Comparison of ENCODE assay signal across 22 mouse cellular contexts in genomic region chr11:5430863-5431262, GRCm38 (mm10). TPM values are rescaled to one million over a fixed set of nuclear protein-coding genes. Genes with fewer than 3 reads are reported as not detected.
DNase-seq lines count a peak whose midpoint lies in the region; ATAC-seq and TF ChIP-seq lines count a peak whose summit lies in the region.
"Had no signal": no experiment of that assay in that cellular context is flagged by ENCODE, and none has a peak within 500 bp of the region (broad histone marks: within the 10 kb centered on the region; RNA-seq: fewer than 3 reads in every experiment).

No protein-coding gene starts in this region.

- H3K4me3 ChIP-seq in heart, embryonic 13.5 days: no peak overlapping the region
- no peak overlapping the region for H3K4me3 ChIP-seq in heart, postnatal 0 days (ENCODE audit: low read depth, low read length)
- no peak overlapping the region for H3K4me3 ChIP-seq in heart, embryonic 11.5 days (ENCODE audit: low read depth, low read length)
- H3K4me3 ChIP-seq: embryonic facial prominence, embryonic 10.5 days; forebrain, embryonic 13.5 days; heart, adult 2 months; hindbrain, embryonic 12.5 days had no signal

- intact Hi-C loops in heart, postnatal 25 days (cut with DNase I): no loop called here

- TF ChIP-seq CTCF in heart, postnatal 0 days (IDR thresholded peaks at IDR 0.05; ENCODE audit: low read depth): no peak

- no peak for TF ChIP-seq EP300 in heart, postnatal 0 days (IDR thresholded peaks at IDR 0.05; ENCODE audit: low read depth)

- H3K4me2 ChIP-seq in heart, embryonic 13.5 days: no peak overlapping the region
- no peak overlapping the region for H3K4me2 ChIP-seq in heart, postnatal 0 days (ENCODE audit: low read depth, low read length)
- H3K4me2 ChIP-seq in heart, embryonic 11.5 days: no peak overlapping the region
- H3K4me2 ChIP-seq: forebrain, embryonic 13.5 days; hindbrain, embryonic 12.5 days had no signal

- H3K9ac ChIP-seq in heart, embryonic 13.5 days: no peak overlapping the region
- H3K9ac ChIP-seq in heart, postnatal 0 days (replicated peaks; ENCODE audit: low read depth, low read length): no peak overlapping the region
- no peak overlapping the region for H3K9ac ChIP-seq in heart, embryonic 11.5 days (ENCODE audit: low read depth, low read length)
- H3K9ac ChIP-seq: forebrain, embryonic 13.5 days; forebrain, postnatal 0 days; hindbrain, embryonic 12.5 days had no signal

- H3K9me3 ChIP-seq in heart, embryonic 13.5 days: no peaks in the 10 kb centered on the region
- H3K9me3 ChIP-seq in heart, postnatal 0 days (replicated peaks; ENCODE audit: control insufficient read depth, low read length): no peaks in the 10 kb centered on the region
- H3K9me3 ChIP-seq in heart, embryonic 11.5 days (replicated peaks; ENCODE audit: control insufficient read depth, low read length): no peaks in the 10 kb centered on the region
- H3K9me3 ChIP-seq: embryonic facial prominence, embryonic 10.5 days; forebrain, embryonic 13.5 days; hindbrain, embryonic 12.5 days had no signal

- 25% methylated on average over 1 of the region's 1 CpGs for WGBS in heart, embryonic 13.5 days
- WGBS in heart, postnatal 0 days: 37% methylated on average over 1 of the region's 1 CpGs
- WGBS in heart, embryonic 11.5 days (ENCODE audit: insufficient replicate concordance): 37% methylated on average over 1 of the region's 1 CpGs

- peaks cover 73% of the 10 kb centered on the region for H3K4me1 ChIP-seq in heart, embryonic 13.5 days
- H3K4me1 ChIP-seq in heart, postnatal 0 days (ENCODE audit: control insufficient read depth, insufficient read depth): peaks cover 42% of the 10 kb centered on the region
- H3K4me1 ChIP-seq in heart, embryonic 11.5 days (ENCODE audit: control insufficient read depth, insufficient read depth, low read length): peaks cover 21% of the 10 kb centered on the region

- DNase-seq in heart, postnatal 25 days (ENCODE audit: low spot score): no peak
- no peak for DNase-seq in heart, postnatal 0 days (ENCODE audit: low spot score)
- DNase-seq in lung, postnatal 36 days: no peak
- DNase-seq: adrenal gland, adult 2 months; adrenal gland, postnatal 25 days; cerebellum, adult 18-20 months; cerebellum, adult 9-11 months; cerebellum, postnatal 36 days; forebrain, postnatal 0 days; gastrocnemius, postnatal 25 days; heart, adult 2 months; heart, postnatal 36 days; kidney, adult 11 months; kidney, adult 9 months had no signal

- ATAC-seq in heart, embryonic 13.5 days (ENCODE audit: extremely low read depth, insufficient number of reproducible peaks, low FRiP score, low TSS enrichment): no peak
- ATAC-seq in heart, postnatal 0 days (ENCODE audit: insufficient read depth, low read depth): no peak
- no peak for ATAC-seq in heart, embryonic 11.5 days (replicated peaks; ENCODE audit: insufficient number of reproducible peaks, low FRiP score, low TSS enrichment)
- ATAC-seq in common myeloid progenitor, adult 5-6 weeks (replicated peaks; ENCODE audit: low read depth, poor library complexity, severe bottlenecking): peak; percentile 40; the same call in 1 of the 2 replicates
- ATAC-seq in inflammation-experienced regulatory T-cells, adult 6 months: no peak
- ATAC-seq: forebrain, embryonic 13.5 days; forebrain, postnatal 0 days; hindbrain, embryonic 16.5 days had no signal

- H3K27me3 ChIP-seq in heart, embryonic 13.5 days (replicated peaks): no peaks in the 10 kb centered on the region
- no peaks in the 10 kb centered on the region for H3K27me3 ChIP-seq in heart, postnatal 0 days (ENCODE audit: control insufficient read depth, insufficient read depth, low read length)
- H3K27me3 ChIP-seq in heart, embryonic 11.5 days (ENCODE audit: control insufficient read depth, insufficient read depth, low read length): no peaks in the 10 kb centered on the region
- H3K27me3 ChIP-seq: forebrain, embryonic 13.5 days; hindbrain, embryonic 12.5 days had no signal

- no peaks in the 10 kb centered on the region for H3K36me3 ChIP-seq in heart, embryonic 13.5 days
- H3K36me3 ChIP-seq in heart, postnatal 0 days (replicated peaks; ENCODE audit: control insufficient read depth, insufficient read depth, low read length): no peaks in the 10 kb centered on the region
- H3K36me3 ChIP-seq in heart, embryonic 11.5 days (ENCODE audit: control insufficient read depth, insufficient read depth, low read length): no peaks in the 10 kb centered on the region; the same call in 1 of the 2 replicates
- H3K36me3 ChIP-seq: embryonic facial prominence, embryonic 10.5 days; hindbrain, embryonic 12.5 days had no signal

- peak overlapping the region; percentile 5 for H3K27ac ChIP-seq in heart, embryonic 13.5 days (replicated peaks)
- peak overlapping the region; percentile 57 for H3K27ac ChIP-seq in heart, postnatal 0 days (ENCODE audit: low read depth)
- H3K27ac ChIP-seq in heart, embryonic 11.5 days (ENCODE audit: low read depth, low read length): no peak overlapping the region
- H3K27ac ChIP-seq: embryonic facial prominence, embryonic 10.5 days; forebrain, embryonic 13.5 days; heart, adult 2 months; hindbrain, embryonic 12.5 days had no signal

RNA-seq across cellular contexts. Expression of gene Znrf3, which starts 13.8 kb away (rescaled TPM):
- polyA plus RNA-seq in heart, embryonic 13.5 days (2015; fragmentation: Nextera tagmentation; extraction: Ambion mirVana): 7.6 and 8.6 TPM in 2 replicates
- 1 to 10 TPM; 9.4 to 9.7 TPM for total RNA-seq in heart, postnatal 25 days (2021)
- total RNA-seq in heart, postnatal 0 days (2014; rRNA removed; ENCODE audit: low replicate concordance): 7.0 and 14.4 TPM in 2 replicates
- polyA plus RNA-seq in heart, postnatal 0 days (2015; fragmentation: Nextera tagmentation; extraction: Ambion mirVana): 5.7 and 6.4 TPM in 2 replicates
- polyA plus RNA-seq in heart, embryonic 11.5 days (2014; fragmentation: Nextera tagmentation; extraction: Ambion mirVana): 7.3 and 9.3 TPM in 2 replicates
- 6.2 TPM in 2 replicates for total RNA-seq in common myeloid progenitor, adult 5-6 weeks (2017)
- polyA plus RNA-seq in inflammation-experienced regulatory T-cells, adult 6 months (2017; shearing (Covaris generic)): 10 to 100 TPM in 2 of 3 experiments, 1 to 10 TPM in 1; 3.3 to 19.8 (median 17.3) TPM
